Mouse (Mus musculus) spleen, adult 2 months (tissue): Measurements from ENCODE around the gene Runx1.

ENCODE experiments used
- CTCF ChIP-seq: fragments of 200-500 bp; IDR thresholded peaks from 2 replicates; pipeline ENCODE4 v1.5.1; 2011; ENCODE audit warnings: mild to moderate bottlenecking, inconsistent platforms; ENCODE audit not compliant: insufficient read depth, insufficient read length, insufficient replicate concordance; ENCODE audit errors: extremely low read depth
- POLR2A ChIP-seq: fragments of 200-500 bp; IDR thresholded peaks from 2 replicates; pipeline ENCODE4 v1.6.1; 2011; ENCODE audit warnings: low read depth, low read length, inconsistent platforms

DNA sequence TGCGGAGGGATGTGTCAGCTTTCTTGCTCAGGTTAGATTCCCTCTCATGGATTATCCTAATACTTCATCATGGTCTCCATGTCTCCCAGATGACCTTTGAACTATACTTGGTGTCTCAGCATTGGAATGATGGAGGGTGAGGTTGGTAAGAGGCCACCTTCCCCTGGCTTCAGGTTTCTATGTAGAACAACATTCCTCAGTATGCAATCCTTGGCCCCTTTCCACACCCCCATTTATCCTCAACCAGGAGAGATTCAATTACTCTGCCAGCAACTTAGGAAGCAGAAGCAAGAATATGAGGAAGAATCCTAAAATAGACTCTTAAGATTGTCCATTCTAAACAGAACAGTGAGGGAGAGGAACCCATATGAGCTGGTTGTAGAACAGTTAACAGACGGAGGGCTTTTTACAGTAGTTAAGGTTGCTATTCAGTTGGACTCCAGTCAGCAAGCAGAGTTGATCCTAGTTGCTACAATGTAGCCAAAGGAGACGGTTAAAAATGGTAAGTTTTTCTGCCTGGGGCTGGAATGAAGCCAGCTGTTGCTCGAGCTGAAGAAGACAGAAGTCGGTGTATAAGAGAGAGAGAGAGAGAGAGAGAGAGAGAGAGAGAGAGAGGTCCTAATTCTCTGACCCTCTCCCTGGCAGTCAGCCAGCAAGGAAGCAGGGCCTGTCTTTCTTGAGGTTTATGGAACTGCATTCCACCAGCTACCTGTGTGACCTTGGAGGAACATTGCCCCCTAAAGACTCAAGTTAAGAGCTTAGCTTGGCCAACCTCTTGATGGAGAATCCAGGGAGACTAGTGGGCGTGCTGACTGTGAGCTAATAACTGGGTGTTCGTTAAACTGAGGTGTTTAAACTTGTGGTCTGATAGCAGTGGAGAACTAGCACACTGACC is 120.1 kb downstream of the Runx1 start:
- TF ChIP-seq CTCF = no peak
- TF ChIP-seq POLR2A = no peak
